Mouse (Mus musculus) heart, postnatal 14 days (tissue): ENCODE results near the gene Gm9913. TPM values are rescaled to one million over a fixed set of nuclear protein-coding genes. Genes with fewer than 3 reads are reported as not detected.
A peak's percentile ranks its signal among the peaks of the same experiment; 100 is the strongest.

Experiments
- DNase-seq, 2 experiments: peaks; one replicate each; pipeline ENCODE4 v3.0.0; 2021 to 2022
- intact Hi-C: fragments of 180-260 bp; cut with DNase I; formaldehyde crosslinking; loops from one replicate; pipeline ENCODE4 v1.15.1; 2025
- total RNA-seq, 2 experiments: library from RNA; stranded (reverse); gene quantifications; 2 replicates each; pipeline ENCODE4 v1.2.3; 2021

The Gm9913 gene
- total RNA-seq, 2 experiments from 2014 or later = 0.22 TPM

GRCm38 (mm10) chr2:125494831-125495812, 9.8 kb upstream of the Gm9913 start:
- DNase-seq = no peak
- intact Hi-C loops = loop anchor here (5.0 kb wide), 1 partner anchor 113 kb away; no protein-coding TSS in a partner anchor

- DNase-seq = peak in 1 of 2 experiments; percentile 46
- intact Hi-C loops = loop anchor here (5.0 kb wide), 1 partner anchor 114 kb away; no protein-coding TSS in a partner anchor
These were observed 8.2 kb upstream of the Gm9913 start for GRCm38 (mm10) chr2:125496696-125497095.

- no peak for DNase-seq
- intact Hi-C loops = loop anchor here (5.0 kb wide), 1 partner anchor 116 kb away; no protein-coding TSS in a partner anchor
These were observed 6.7 kb upstream of the Gm9913 start for GRCm38 (mm10) chr2:125498216-125498615.

GRCm38 (mm10) chr2:125501526-125501925, 3.4 kb upstream of the Gm9913 start:
- DNase-seq = no peak
- intact Hi-C loops = no loop called here

- intact Hi-C loops = loop anchor here (5.0 kb wide), 2 partner anchors 71 to 91 kb away; no protein-coding TSS in a partner anchor
- peak; percentile 71 to 78 for DNase-seq
These were observed 942 bp downstream of the Gm9913 start for GRCm38 (mm10) chr2:125505746-125506315.

GRCm38 (mm10) chr2:125506316-125507054, 1.6 kb downstream of the Gm9913 start:
- peak; percentile 69 to 83 for DNase-seq
- intact Hi-C loops = loop anchor here (5.0 kb wide), 2 partner anchors 71 to 91 kb away; no protein-coding TSS in a partner anchor

GRCm38 (mm10) chr2:125507893-125508292, 3.0 kb downstream of the Gm9913 start, which contains the start of gene Fbn1:
Gene Fbn1 (minus strand): TSS chr2:125507993.
- intact Hi-C loops = loop anchor here (5.0 kb wide), 2 partner anchors 69 to 89 kb away; no protein-coding TSS in a partner anchor
- no peak for DNase-seq

GRCm38 (mm10) chr2:125508381-125508780, 3.5 kb downstream of the Gm9913 start:
- intact Hi-C loops = loop anchor here (5.0 kb wide), 2 partner anchors 69 to 89 kb away; no protein-coding TSS in a partner anchor
- DNase-seq = no peak

GRCm38 (mm10) chr2:125510752-125511151, 5.9 kb downstream of the Gm9913 start:
- no peak for DNase-seq
- intact Hi-C loops = no loop called here

- intact Hi-C loops = no loop called here
- peak in 1 of 2 experiments; percentile 43 for DNase-seq
These were observed 7.0 kb downstream of the Gm9913 start for GRCm38 (mm10) chr2:125511898-125512297.

- DNase-seq = no peak
- intact Hi-C loops = no loop called here
These were observed 7.7 kb downstream of the Gm9913 start for GRCm38 (mm10) chr2:125512544-125512943.

- no peak for DNase-seq
- intact Hi-C loops = no loop called here
These were observed 9.5 kb downstream of the Gm9913 start for GRCm38 (mm10) chr2:125514391-125514790.

GRCm38 (mm10) chr2:125515291-125516057, 10.6 kb downstream of the Gm9913 start:
- DNase-seq = no peak
- intact Hi-C loops = no loop called here

GRCm38 (mm10) chr2:125516594-125516993, 11.7 kb downstream of the Gm9913 start:
- peak; percentile 73 to 74 for DNase-seq
- intact Hi-C loops = no loop called here

GRCm38 (mm10) chr2:125525484-125525883, 20.6 kb downstream of the Gm9913 start:
- intact Hi-C loops = no loop called here
- no peak for DNase-seq

GRCm38 (mm10) chr2:125526566-125526965, 21.7 kb downstream of the Gm9913 start:
- no peak for DNase-seq
- intact Hi-C loops = no loop called here

GRCm38 (mm10) chr2:125530665-125531064, 25.8 kb downstream of the Gm9913 start:
- intact Hi-C loops = no loop called here
- peak; percentile 54 to 60 for DNase-seq

- intact Hi-C loops = no loop called here
- DNase-seq = no peak
These were observed 34.8 kb downstream of the Gm9913 start for GRCm38 (mm10) chr2:125539640-125540039.

- DNase-seq = peak in 1 of 2 experiments; percentile 16
- intact Hi-C loops = no loop called here
These were observed 35.7 kb downstream of the Gm9913 start for GRCm38 (mm10) chr2:125540579-125540978.
